Mouse (Mus musculus): ENCODE results near the gene Arhgef40. TPM values are rescaled to one million over a fixed set of nuclear protein-coding genes. Genes with fewer than 3 reads are reported as not detected.

Arhgef40 gene
- total RNA-seq (2023), result 0.70 TPM

DNA sequence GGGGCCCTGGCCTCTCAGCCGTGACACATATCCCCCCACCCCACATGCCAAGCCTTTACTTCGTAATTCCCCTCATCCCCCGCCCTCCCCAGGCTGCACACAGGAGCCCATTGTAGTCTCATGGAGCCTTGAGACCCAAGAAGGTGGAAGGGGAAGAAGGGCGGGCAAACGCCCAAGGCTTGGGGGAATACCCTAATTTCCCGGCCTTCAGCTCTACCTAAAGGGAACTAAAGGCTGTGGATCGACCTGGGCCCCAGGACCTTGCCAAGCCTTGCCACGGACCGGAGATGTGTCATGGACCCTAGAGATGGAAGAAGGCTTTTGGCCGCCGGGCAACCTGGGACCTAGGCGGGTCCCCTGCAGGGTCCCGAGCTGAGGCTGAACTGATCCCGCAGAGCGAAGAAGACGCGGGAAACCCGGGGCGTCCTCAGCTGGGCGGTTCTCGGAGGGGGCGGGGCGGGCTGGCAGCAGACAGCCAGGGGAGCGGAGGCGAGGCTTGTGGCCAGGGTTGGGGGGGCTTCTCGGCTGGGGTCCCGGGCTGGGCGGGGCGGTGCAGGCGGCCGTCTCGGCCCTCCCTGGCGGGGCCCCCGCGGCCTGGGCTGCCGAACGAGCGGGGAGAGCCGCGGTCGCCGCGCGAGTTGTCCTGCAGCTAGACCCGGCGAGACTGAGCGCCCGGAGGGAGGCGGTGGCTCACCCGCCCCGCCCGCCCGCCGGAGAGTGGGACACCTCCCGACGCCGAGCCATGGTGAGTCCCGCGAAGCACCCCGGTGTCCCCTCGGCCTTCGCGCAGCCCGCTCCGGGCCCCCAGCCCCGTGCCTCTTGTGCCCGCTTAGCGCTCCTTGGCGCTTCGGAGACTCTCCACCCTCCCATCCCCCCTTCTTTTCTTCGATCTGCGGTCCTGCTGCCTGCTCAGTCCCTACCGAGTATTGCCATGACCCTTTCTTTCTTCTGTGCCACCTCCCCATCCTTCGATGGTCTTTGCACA lies at the start of gene Arhgef40:
Gene Arhgef40, plus strand, starts transcription at position 473 of the 985 bp plus-strand sequence.

GRCm38 (mm10) chr14:52015445-52016100 lies 31.1 kb downstream of the Arhgef40 start, which contains the start of gene Tmem253:
Gene Tmem253, plus strand, starts transcription at chr14:52015658.

DNA sequence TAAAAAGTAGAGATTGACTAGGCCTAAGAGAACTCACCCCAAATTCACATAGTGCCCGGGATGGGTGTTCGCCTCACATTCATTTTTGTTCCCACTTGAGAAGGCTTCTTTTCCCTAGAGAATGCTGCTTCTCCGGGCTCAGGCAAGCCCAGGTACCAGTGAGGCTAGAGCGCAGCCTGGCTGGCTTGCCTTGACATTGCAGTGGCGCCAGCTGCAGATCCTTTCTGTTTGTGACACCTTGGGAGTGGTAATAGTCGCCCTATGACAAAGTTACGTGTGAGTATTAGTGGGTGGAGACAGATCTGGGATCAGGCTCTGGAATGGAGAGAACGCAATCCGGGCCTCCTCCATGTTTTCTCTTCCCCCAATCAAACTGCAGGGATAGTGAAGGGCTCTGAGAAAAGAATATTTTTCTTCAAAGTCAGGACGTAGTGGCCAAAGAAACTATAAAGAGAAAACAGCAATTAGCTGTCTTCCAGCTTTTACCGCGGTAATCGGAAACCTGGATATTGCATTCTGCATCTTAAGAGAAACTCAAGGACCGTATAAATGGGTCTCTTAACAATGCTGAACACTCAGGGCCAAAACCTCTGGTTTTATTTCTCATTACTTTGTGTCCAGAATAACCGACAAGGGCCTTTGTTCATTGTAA lies 36.1 kb downstream of the Arhgef40 start, which contains the start of gene Zfp219:
Gene Zfp219, minus strand, starts transcription at position 248 of the 652 bp plus-strand sequence.

GRCm38 (mm10) chr14:52042359-52042758 lies 57.8 kb downstream of the Arhgef40 start, which contains the start of gene Olfr221:
Gene Olfr221, minus strand, starts transcription at chr14:52042459.

Other genes starting within 250 kb of the Arhgef40 start
- not detected for gene Ang4, start 211.1 kb upstream of the Arhgef40 start, total RNA-seq (2023)
- gene AY358078, start 184.7 kb upstream of the Arhgef40 start, total RNA-seq (2023), result not detected
- not detected for gene Ear6, start 131.0 kb upstream of the Arhgef40 start, total RNA-seq (2023)
- 51.4 TPM for gene Mettl17, start 99.9 kb upstream of the Arhgef40 start, total RNA-seq (2023)
- 0.67 TPM for gene Slc39a2, start 91.8 kb upstream of the Arhgef40 start, total RNA-seq (2023)
- gene Ndrg2, start 70.6 kb upstream of the Arhgef40 start, total RNA-seq (2023), result 12.7 TPM
- not detected for gene Tppp2, start 66.3 kb upstream of the Arhgef40 start, total RNA-seq (2023)
- not detected for gene Rnase13, start 61.9 kb upstream of the Arhgef40 start, total RNA-seq (2023)
- gene Tmem253, start 30.9 kb downstream of the Arhgef40 start, total RNA-seq (2023), result not detected
- 12.9 TPM for gene Zfp219, start 36.0 kb downstream of the Arhgef40 start, total RNA-seq (2023)
- not detected for gene Olfr221, start 57.7 kb downstream of the Arhgef40 start, total RNA-seq (2023)
- gene Hnrnpc, start 119.3 kb downstream of the Arhgef40 start, total RNA-seq (2023), result 508 TPM
- gene Rpgrip1, start 126.0 kb downstream of the Arhgef40 start, total RNA-seq (2023), result 16.8 TPM
- gene Supt16, start 212.7 kb downstream of the Arhgef40 start, total RNA-seq (2023), result 67.1 TPM

Data from CD4-positive naive resting alpha-beta T cell, adult 76 days (primary cell).